Mouse (Mus musculus): ENCODE data around the gene Cd83. TPM values are rescaled to one million over a fixed set of nuclear protein-coding genes. Genes with fewer than 3 reads are reported as not detected.

Gene Cd83
- polyA plus RNA-seq, 1 experiment from 2014 or later = 5.0 TPM

DNA sequence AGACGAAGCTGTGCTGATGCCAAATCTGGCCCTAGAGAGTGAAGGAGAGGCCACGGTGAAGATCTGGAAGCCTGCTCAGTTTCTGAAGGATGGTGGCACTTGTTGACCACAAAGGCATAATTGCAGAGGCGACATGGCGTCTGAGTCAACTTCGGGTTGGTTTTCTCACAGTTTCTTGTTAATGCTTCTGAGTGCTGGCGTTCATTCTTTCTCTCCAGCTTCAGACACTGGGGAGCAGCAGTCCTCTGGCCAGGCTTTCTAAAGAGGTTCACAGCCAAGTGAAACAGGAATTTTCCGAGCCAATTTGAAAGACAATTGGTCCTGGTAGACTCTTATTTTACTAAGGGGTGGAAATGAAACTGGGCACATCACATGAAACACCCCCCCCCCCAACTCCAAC lies 62.6 kb downstream of the Cd83 start:
- Histone ChIP-seq H3K36me3 (ENCODE audit: control insufficient read depth, insufficient read depth) (no peaks in the 10 kb centered on the region), H3K27me3 (replicated peaks; ENCODE audit: control insufficient read depth, insufficient read depth, low read length) (no peaks in the 10 kb centered on the region), H3K9ac (ENCODE audit: low read depth, low read length) (no peak overlapping the region), H3K4me3 (ENCODE audit: low read depth, low read length) (no peak overlapping the region), H3K9me3 (ENCODE audit: control insufficient read depth) (no peaks in the 10 kb centered on the region), H3K4me1 (replicated peaks; ENCODE audit: control insufficient read depth, insufficient read depth, low read length) (no peaks in the 10 kb centered on the region), H3K4me2 (replicated peaks; ENCODE audit: low read depth) (no peak overlapping the region), H3K27ac (ENCODE audit: low read depth, low read length) (no peak overlapping the region)
- 84% methylated on average over 7 of the region's 7 CpGs for WGBS
- ATAC-seq = no peak
- TF ChIP-seq CTCF (IDR thresholded peaks at IDR 0.05; ENCODE audit: low read depth) = no peak

DNA sequence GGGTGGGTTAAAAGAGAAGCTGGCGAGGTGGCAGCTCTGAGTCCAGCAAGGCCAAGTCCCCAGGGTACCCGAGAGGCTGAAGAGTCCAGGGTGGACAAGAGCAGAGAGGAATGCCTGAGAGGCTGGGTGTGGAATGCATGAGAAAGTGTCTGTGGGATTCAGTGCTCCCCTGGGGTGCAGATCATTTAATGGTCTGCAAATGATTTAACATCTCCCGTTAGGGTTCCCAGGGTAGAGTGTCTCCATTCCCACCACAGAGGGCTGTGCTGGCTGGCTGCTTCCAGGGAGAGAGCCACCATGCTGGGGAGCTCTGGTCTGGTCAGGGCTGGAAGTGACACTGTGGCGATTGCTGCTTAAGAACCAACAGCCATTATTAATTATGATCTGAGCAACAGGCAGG lies 65.2 kb downstream of the Cd83 start:
- H3K36me3 ChIP-seq (ENCODE audit: control insufficient read depth, insufficient read depth) = no peaks in the 10 kb centered on the region

DNA sequence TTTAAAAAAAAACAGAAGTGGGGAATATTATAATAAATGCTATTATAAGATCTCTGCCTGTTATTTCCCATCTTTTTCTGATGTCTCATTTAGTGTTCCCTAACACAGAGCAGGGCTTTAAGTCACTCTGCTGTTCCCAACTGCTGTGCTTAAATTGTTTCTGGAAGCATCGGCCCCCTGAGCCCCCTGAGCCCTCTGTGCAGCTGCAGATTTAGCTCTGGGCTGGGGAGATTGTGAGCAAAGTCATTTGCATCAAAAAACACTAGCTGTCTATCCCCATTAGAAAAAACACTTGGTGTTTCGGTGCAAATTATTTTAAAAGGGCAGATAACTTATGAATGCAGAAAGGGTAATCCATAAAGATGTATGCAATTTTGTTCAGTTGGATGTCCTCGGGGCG lies 66.5 kb downstream of the Cd83 start:
- no peaks in the 10 kb centered on the region for H3K4me1 ChIP-seq (replicated peaks; ENCODE audit: control insufficient read depth, insufficient read depth, low read length)
- H3K4me2 ChIP-seq (replicated peaks; ENCODE audit: low read depth) = no peak overlapping the region
- no peak overlapping the region for H3K9ac ChIP-seq (ENCODE audit: low read depth, low read length)
- no peak for ATAC-seq
- TF ChIP-seq CTCF (IDR thresholded peaks at IDR 0.05; ENCODE audit: low read depth) = no peak
- H3K27ac ChIP-seq (ENCODE audit: low read depth, low read length) = no peak overlapping the region
- no peak overlapping the region for H3K4me3 ChIP-seq (ENCODE audit: low read depth, low read length)
- no peaks in the 10 kb centered on the region for H3K36me3 ChIP-seq (ENCODE audit: control insufficient read depth, insufficient read depth)
- H3K27me3 ChIP-seq (replicated peaks; ENCODE audit: control insufficient read depth, insufficient read depth, low read length) = no peaks in the 10 kb centered on the region
- H3K9me3 ChIP-seq (ENCODE audit: control insufficient read depth) = no peaks in the 10 kb centered on the region
- 77% methylated on average over 4 of the region's 4 CpGs for WGBS

More for the DNA sequence above, 65.2 kb downstream of the Cd83 start:
- H3K9me3 ChIP-seq (ENCODE audit: control insufficient read depth) = no peaks in the 10 kb centered on the region
- no peak for ATAC-seq
- H3K4me2 ChIP-seq (replicated peaks; ENCODE audit: low read depth) = no peak overlapping the region
- no peak overlapping the region for H3K27ac ChIP-seq (ENCODE audit: low read depth, low read length)
- H3K4me3 ChIP-seq (ENCODE audit: low read depth, low read length) = no peak overlapping the region
- no peak for TF ChIP-seq CTCF (IDR thresholded peaks at IDR 0.05; ENCODE audit: low read depth)
- no peaks in the 10 kb centered on the region for H3K27me3 ChIP-seq (replicated peaks; ENCODE audit: control insufficient read depth, insufficient read depth, low read length)
- H3K9ac ChIP-seq (ENCODE audit: low read depth, low read length) = no peak overlapping the region
- H3K4me1 ChIP-seq (replicated peaks; ENCODE audit: control insufficient read depth, insufficient read depth, low read length) = no peaks in the 10 kb centered on the region
- WGBS = 52% methylated on average over 4 of the region's 4 CpGs

Other genes starting within 250 kb of the Cd83 start
- gene Mcur1, start 224.6 kb upstream of the Cd83 start, polyA plus RNA-seq (2015; fragmentation: Nextera tagmentation; extraction: Ambion mirVana) = 15.4 TPM in 2 replicates
- 0.21 and 0.64 TPM in 2 replicates for gene Rnf182, start 169.1 kb upstream of the Cd83 start, polyA plus RNA-seq (2015; fragmentation: Nextera tagmentation; extraction: Ambion mirVana)

Data from intestine, postnatal 0 days (tissue).